Mouse (Mus musculus) CH12.LX (cell line): ENCODE measurements around the gene Cep112. TPM values are rescaled to one million over a fixed set of nuclear protein-coding genes. Genes with fewer than 3 reads are reported as not detected.

Source experiments
- DNase-seq: peaks from one replicate; pipeline ENCODE4 v3.0.0-alpha.2; 2013; ENCODE audit errors: extremely low read depth
- H3K27ac ChIP-seq: 2 replicates; pipeline ENCODE4 v1.5.1; 2012; ENCODE audit warnings: low read depth, mild to moderate bottlenecking, control low read depth, moderate library complexity; ENCODE audit not compliant: insufficient read depth
- H3K27me3 ChIP-seq: replicated peaks from 2 replicates; pipeline ENCODE3; 2012; ENCODE audit warnings: inconsistent platforms
- H3K36me3 ChIP-seq, 2 experiments: replicated peaks in 1 of 2; 2 replicates each; pipeline versions ENCODE3 to v1.6.1; 2012; ENCODE audit warnings: inconsistent platforms in 1 of 2, low read length in 1 of 2, mild to moderate bottlenecking in 1 of 2, mixed read lengths in 1 of 2, moderate library complexity in 1 of 2; ENCODE audit not compliant: control insufficient read depth in 1 of 2, insufficient read depth in 1 of 2
- H3K4me1 ChIP-seq, 2 experiments: 2 replicates each; pipeline ENCODE4 v1.6.1; 2012; ENCODE audit warnings: inconsistent platforms in 1 of 2, moderate library complexity in 1 of 2; ENCODE audit not compliant: insufficient read depth in 2 of 2, control insufficient read depth in 1 of 2
- H3K4me2 ChIP-seq: 2 replicates; pipeline ENCODE4 v1.6.1; 2012; ENCODE audit warnings: low read depth, mild to moderate bottlenecking, control low read depth; ENCODE audit not compliant: poor library complexity, insufficient read depth, severe bottlenecking
- H3K4me3 ChIP-seq, 3 experiments: fragments of 150-350 bp in 1 of 3; sonication (generic) in 1 of 3; replicated peaks in 1 of 3; 2 replicates each; pipeline versions ENCODE3 to v1.5.1; 2011 to 2012; ENCODE audit warnings: low read depth in 2 of 3, low read length in 2 of 3, mild to moderate bottlenecking in 2 of 3, moderate library complexity in 2 of 3, control low read depth in 1 of 3, improper control_type of control experiment in 1 of 3, inconsistent platforms in 1 of 3, mixed read lengths in 1 of 3; ENCODE audit not compliant: poor library complexity in 1 of 3
- H3K79me2 ChIP-seq: replicated peaks from 2 replicates; pipeline ENCODE4 v1.6.1; 2012; ENCODE audit warnings: mild to moderate bottlenecking, moderate library complexity; ENCODE audit not compliant: control insufficient read depth, poor library complexity, insufficient read depth, severe bottlenecking; ENCODE audit errors: extremely low read depth
- H3K9ac ChIP-seq: 2 replicates; pipeline ENCODE4 v1.6.1; 2012; ENCODE audit warnings: low read depth, mild to moderate bottlenecking, control low read depth, moderate library complexity; ENCODE audit not compliant: insufficient read depth
- H3K9me3 ChIP-seq: replicated peaks from 2 replicates; pipeline ENCODE3; 2012; ENCODE audit warnings: low read length, inconsistent platforms, mixed read lengths
- BHLHE40 ChIP-seq: IDR thresholded peaks from 2 replicates; pipeline ENCODE4 v1.6.1; 2011; ENCODE audit warnings: mild to moderate bottlenecking, low read depth, low read length, improper control_type of control experiment
- CHD1 ChIP-seq: IDR thresholded peaks from 2 replicates; pipeline ENCODE4 v1.6.1; 2012; ENCODE audit warnings: low read depth, low read length, improper control_type of control experiment, inconsistent platforms
- ETS1 ChIP-seq: conservative IDR thresholded peaks from 2 replicates; pipeline ENCODE4 v1.6.1; 2012; ENCODE audit warnings: low read depth, mild to moderate bottlenecking, inconsistent platforms, low read length, improper control_type of control experiment, moderate library complexity
- HCFC1 ChIP-seq: IDR thresholded peaks from 2 replicates; pipeline ENCODE4 v1.6.1; 2012; ENCODE audit warnings: low read depth, mild to moderate bottlenecking, inconsistent platforms, low read length, improper control_type of control experiment
- MAFK ChIP-seq: IDR thresholded peaks from 2 replicates; pipeline ENCODE4 v1.6.1; 2011; ENCODE audit warnings: low read length, improper control_type of control experiment; ENCODE audit not compliant: insufficient replicate concordance
- MAX ChIP-seq: IDR thresholded peaks from 2 replicates; pipeline ENCODE4 v1.6.1; 2011; ENCODE audit warnings: low read length, improper control_type of control experiment
- MAZ ChIP-seq: IDR thresholded peaks from 2 replicates; pipeline ENCODE4 v1.6.1; 2012; ENCODE audit warnings: low read depth, mild to moderate bottlenecking, inconsistent platforms, low read length, improper control_type of control experiment, moderate library complexity
- NELFE ChIP-seq: IDR thresholded peaks from 2 replicates; pipeline ENCODE4 v1.6.1; 2011; ENCODE audit warnings: low read depth, low read length, improper control_type of control experiment
- PAX5 ChIP-seq: IDR thresholded peaks from 2 replicates; pipeline ENCODE4 v1.6.1; 2012; ENCODE audit warnings: low read length, inconsistent platforms, mixed read lengths
- POLR2AphosphoS2 ChIP-seq: IDR thresholded peaks from 2 replicates; pipeline ENCODE4 v1.6.1; 2011; ENCODE audit warnings: low read depth, low read length, improper control_type of control experiment
- TCF12 ChIP-seq: IDR thresholded peaks from 2 replicates; pipeline ENCODE4 v1.6.1; 2014; ENCODE audit warnings: low read depth, mild to moderate bottlenecking, inconsistent platforms, low read length, improper control_type of control experiment
- UBTF ChIP-seq: IDR thresholded peaks from 2 replicates; pipeline ENCODE4 v1.6.1; 2012; ENCODE audit warnings: low read depth, mild to moderate bottlenecking, inconsistent platforms, low read length, improper control_type of control experiment, moderate library complexity
- ZKSCAN1 ChIP-seq: IDR thresholded peaks from 2 replicates; pipeline ENCODE4 v1.6.1; 2012; ENCODE audit warnings: low read depth, inconsistent platforms, low read length, improper control_type of control experiment, borderline replicate concordance
- dilution Hi-C: fragments of 300-500 bp; cut with MboI; formaldehyde crosslinking; loops from 2 replicates; pipeline ENCODE4 v1.14.3; 2020; ENCODE audit warnings: low sequenced_read_pairs; ENCODE audit not compliant: extremely low pct_unique_long_range_greater_than_20kb, extremely low pct_ligation_motif_present
- in situ Hi-C: fragments of 300-500 bp; cut with MboI; formaldehyde crosslinking; loops from 3 replicates; pipeline ENCODE4 v1.14.3; 2019; ENCODE audit warnings: low sequenced_read_pairs, low pct_ligation_motif_present, low pct_unique_long_range_greater_than_20kb, mixed read lengths
- polyA plus RNA-seq: library from polyadenylated mRNA; unstranded; fragments of >175 nt; gene quantifications from 2 replicates; pipeline ENCODE4 v1.2.1, GENCODE M21; 2012; ENCODE audit warnings: low read depth; ENCODE audit not compliant: insufficient read length
- total RNA-seq, 2 experiments: library from RNA; depleted of rRNA; stranded (reverse); fragments of 300-350 nt in 1 of 2; fragments of >200 nt in 1 of 2; gene quantifications; 2 replicates each; pipeline ENCODE4 v1.2.3; 2012 to 2014

The Cep112 gene
- total and polyA plus RNA-seq, 3 experiments = 0.93 to 1.4 (median 1.3) TPM

DNA sequence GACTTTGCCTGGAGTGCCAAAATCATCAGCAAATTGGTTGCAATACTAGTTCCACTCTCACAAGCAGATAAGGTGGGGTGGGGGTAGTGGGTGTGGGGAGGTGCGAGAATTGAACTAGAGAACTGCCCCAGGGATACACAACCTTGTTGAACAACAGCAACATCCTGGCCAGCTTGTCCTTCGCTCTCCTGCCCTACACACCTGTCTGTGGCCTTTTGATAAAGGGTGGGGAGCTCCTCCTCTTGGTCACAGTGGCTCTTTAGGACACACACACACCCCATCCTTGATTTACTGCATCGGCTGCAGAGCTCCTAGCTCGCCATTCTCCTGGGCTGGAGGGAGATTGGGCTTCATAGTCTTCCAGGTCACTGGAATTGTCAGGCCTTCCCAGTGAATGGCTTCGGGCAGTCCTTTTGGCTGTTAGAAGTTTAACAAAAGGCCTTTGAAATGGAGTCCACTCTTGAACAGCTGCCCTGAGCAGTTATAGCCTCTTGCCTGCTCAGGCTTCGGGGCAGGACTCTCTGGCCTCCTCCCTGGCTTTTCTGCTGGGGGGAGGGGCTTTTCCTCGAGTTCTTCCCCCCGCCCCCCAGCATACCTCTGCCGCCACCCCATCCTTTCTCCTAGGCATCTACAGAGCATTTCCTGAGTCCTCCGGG, 469.0 kb downstream of the Cep112 start:
- H3K9me3 ChIP-seq = no peaks in the 10 kb centered on the region
- DNase-seq = no peak
- no peak for TF ChIP-seq MAX
- no peak for TF ChIP-seq MAFK
- H3K27me3 ChIP-seq = no peaks in the 10 kb centered on the region
- peaks cover 21 to 72% of the 10 kb centered on the region in 2 experiments for H3K4me1 ChIP-seq
- no peak overlapping the region for H3K27ac ChIP-seq
- no peaks in the 10 kb centered on the region for H3K79me2 ChIP-seq
- H3K4me2 ChIP-seq = no peak overlapping the region
- H3K36me3 ChIP-seq = no peaks in the 10 kb centered on the region
- H3K9ac ChIP-seq = no peak overlapping the region
- in situ Hi-C loops = no loop called here
- H3K4me3 ChIP-seq = no peak overlapping the region
- dilution Hi-C loops = no loop called here

DNA sequence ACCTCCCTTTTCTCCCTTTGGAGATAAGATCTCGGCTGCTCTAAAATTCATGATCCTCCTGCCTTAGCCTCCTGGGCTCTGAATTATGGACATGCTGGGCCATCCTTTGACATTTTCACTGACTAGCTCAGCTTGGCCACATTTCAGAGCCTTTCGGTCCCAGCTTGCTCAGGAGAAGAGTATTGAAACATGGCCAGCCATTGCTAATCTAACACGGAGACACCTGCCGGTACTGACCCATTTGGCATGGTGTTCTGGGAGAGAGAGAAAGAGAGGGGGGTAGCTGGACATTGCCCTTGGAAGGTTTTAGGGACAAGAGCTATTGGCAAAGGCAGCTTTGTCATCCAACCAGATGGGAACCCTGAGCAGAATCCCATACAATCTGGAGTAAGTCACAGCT, 472.0 kb downstream of the Cep112 start:
- TF ChIP-seq PAX5 (no peak), TCF12 (no peak), UBTF (no peak), HCFC1 (no peak), POLR2AphosphoS2 (no peak), ZKSCAN1 (no peak), BHLHE40 (no peak)

DNA sequence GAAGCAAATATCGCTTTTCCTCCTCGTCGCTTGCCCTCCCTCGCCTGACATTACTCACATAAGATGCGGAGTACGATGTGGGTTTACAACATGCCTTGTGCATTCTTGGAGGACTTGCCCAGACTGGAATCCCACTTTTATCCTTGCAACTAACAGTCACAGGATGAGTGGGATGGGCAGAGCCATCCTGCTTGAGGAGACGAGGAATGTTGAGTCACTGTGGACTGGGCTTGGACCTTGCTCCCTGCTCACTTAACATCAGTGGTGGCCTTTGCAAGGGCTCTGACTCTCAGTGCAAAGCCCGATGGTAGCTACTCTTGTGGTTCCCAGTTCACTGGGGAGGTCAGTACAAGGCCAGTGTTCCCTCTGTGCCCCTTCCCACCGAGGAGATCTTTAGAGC, 473.1 kb downstream of the Cep112 start:
- DNase-seq = no peak
- Histone ChIP-seq H3K4me1 (peaks cover 34 to 96% of the 10 kb centered on the region in 2 experiments), H3K9ac (no peak overlapping the region), H3K36me3 (no peaks in the 10 kb centered on the region), H3K27me3 (no peaks in the 10 kb centered on the region), H3K9me3 (no peaks in the 10 kb centered on the region), H3K4me3 (peak overlapping the region in 1 of 3 experiments; percentile 8), H3K4me2 (no peak overlapping the region), H3K27ac (peak overlapping the region; percentile 27; the same call in 1 of the 2 replicates), H3K79me2 (no peaks in the 10 kb centered on the region)
- peak; percentile 31; the same call in 1 of the 2 replicates for TF ChIP-seq CHD1
- peak; percentile 46; the same call in 1 of the 2 replicates for TF ChIP-seq NELFE
- TF ChIP-seq ETS1 = no peak
- TF ChIP-seq MAZ = 0 out of 2 replicates have a peak, but pooled peaks have one; percentile 46
- no peak for TF ChIP-seq PAX5
- dilution Hi-C loops = no loop called here
- in situ Hi-C loops = no loop called here

More for the DNA sequence above, 472.0 kb downstream of the Cep112 start:
- Histone ChIP-seq H3K36me3 (no peaks in the 10 kb centered on the region), H3K27me3 (no peaks in the 10 kb centered on the region), H3K79me2 (no peaks in the 10 kb centered on the region), H3K4me2 (no peak overlapping the region), H3K27ac (no peak overlapping the region), H3K9ac (no peak overlapping the region), H3K4me1 (peaks cover 34 to 93% of the 10 kb centered on the region in 2 experiments), H3K4me3 (no peak overlapping the region), H3K9me3 (no peaks in the 10 kb centered on the region)
- DNase-seq = no peak
- dilution Hi-C loops = no loop called here
- in situ Hi-C loops = no loop called here
